Mouse (Mus musculus) left cerebral cortex, postnatal 14 days (tissue): ENCODE measurements around the gene OR5BS1P. TPM values are rescaled to one million over a fixed set of nuclear protein-coding genes. Genes with fewer than 3 reads are reported as not detected.
"Not testable (repeated sequence)": the region's sequence is repeated elsewhere in the genome, so short reads cannot be mapped to it uniquely, and the experiment has no call there.

Experiments
- DNase-seq, 2 experiments: peaks; one replicate each; pipeline ENCODE4 v3.0.0; 2021 to 2022; ENCODE audit warnings: low spot score in 2 of 2, mixed read lengths in 1 of 2
- intact Hi-C: fragments of 180-260 bp; cut with DNase I; formaldehyde crosslinking; loops from one replicate; pipeline ENCODE4 v1.15.1; 2025
- total RNA-seq, 2 experiments: library from RNA; stranded (reverse); gene quantifications; 2 replicates each; pipeline ENCODE4 v1.2.3; 2021

Gene OR5BS1P
- total RNA-seq, 2 experiments from 2014 or later, result not detected

- no peak for DNase-seq
- intact Hi-C loops, result loop anchor here (10.0 kb wide), 1 partner anchor 89 kb away; no protein-coding TSS in a partner anchor
Observed at GRCm38 (mm10) chr15:98503317-98503716, 33.6 kb downstream of the OR5BS1P start.

- intact Hi-C loops, result loop anchor here (10.0 kb wide), 1 partner anchor 90 kb away; no protein-coding TSS in a partner anchor
- DNase-seq, result peak; percentile 80 to 83
Observed at GRCm38 (mm10) chr15:98504514-98504913, 34.8 kb downstream of the OR5BS1P start.

- intact Hi-C loops, result loop anchor here (10.0 kb wide), 1 partner anchor 92 kb away; no protein-coding TSS in a partner anchor
- no peak for DNase-seq
Observed at GRCm38 (mm10) chr15:98506253-98506957, 36.7 kb downstream of the OR5BS1P start.

- intact Hi-C loops, result loop anchor here (10.0 kb wide), 1 partner anchor 93 kb away; no protein-coding TSS in a partner anchor
- DNase-seq, result no peak
Observed at GRCm38 (mm10) chr15:98507321-98507720, 37.6 kb downstream of the OR5BS1P start.

GRCm38 (mm10) chr15:98509387-98509786, 39.7 kb downstream of the OR5BS1P start:
- DNase-seq, result no peak
- intact Hi-C loops, result loop anchor here (10.0 kb wide), 1 partner anchor 95 kb away; no protein-coding TSS in a partner anchor

DNA sequence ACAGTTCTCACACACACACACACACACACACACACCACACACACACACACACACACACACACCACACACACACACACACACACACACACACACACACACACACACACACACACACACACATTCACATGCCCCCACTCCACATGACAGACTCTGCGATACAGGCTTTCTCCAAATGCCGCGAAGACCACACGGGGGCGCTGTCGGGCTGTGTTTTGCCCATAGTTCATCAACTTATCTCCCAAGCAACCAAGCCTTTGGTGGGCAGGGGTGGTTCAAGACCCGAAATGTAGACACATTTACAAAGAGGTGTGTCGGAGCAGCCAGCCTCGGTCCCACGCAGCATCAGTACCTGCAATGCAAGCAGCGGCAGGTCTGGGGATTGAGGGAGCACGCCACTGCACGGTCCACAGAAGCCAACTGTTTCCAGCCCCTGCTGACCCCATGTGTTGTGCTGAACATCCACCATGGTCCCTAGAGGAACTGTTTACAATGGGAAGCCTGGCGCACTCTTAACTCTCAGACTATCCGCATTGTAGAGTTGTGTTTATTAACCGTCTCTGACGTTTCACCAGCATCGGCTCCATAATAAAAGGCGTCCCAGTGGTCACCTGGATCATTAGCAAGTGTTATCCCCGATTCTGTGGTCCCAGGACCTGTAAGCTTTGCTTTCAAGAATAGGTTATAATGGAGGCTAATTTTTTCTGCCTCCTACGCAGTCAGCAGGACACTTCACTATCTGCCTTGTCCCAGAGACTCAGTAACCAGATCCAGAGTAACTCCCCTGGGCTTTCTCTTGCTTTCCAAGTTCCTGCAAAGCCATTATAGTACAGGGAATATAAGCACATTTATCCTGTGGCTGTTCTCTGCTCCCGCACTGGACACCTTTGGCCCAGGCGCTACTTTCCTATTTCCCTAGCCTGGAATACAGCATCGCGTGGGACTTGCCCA, 41.0 kb downstream of the OR5BS1P start:
- peak; percentile 78 to 90 for DNase-seq
- intact Hi-C loops, result no loop called here

GRCm38 (mm10) chr15:98511386-98511928, 41.8 kb downstream of the OR5BS1P start:
- intact Hi-C loops, result no loop called here
- DNase-seq, result peak; percentile 36 to 51

GRCm38 (mm10) chr15:98512232-98512631, 42.5 kb downstream of the OR5BS1P start:
- no peak for DNase-seq
- intact Hi-C loops, result no loop called here

- peak; percentile 42 to 54 for DNase-seq
- intact Hi-C loops, result no loop called here
Observed at GRCm38 (mm10) chr15:98512799-98513321, 43.2 kb downstream of the OR5BS1P start.

GRCm38 (mm10) chr15:98513676-98514075, 44.0 kb downstream of the OR5BS1P start:
- intact Hi-C loops, DNase-seq: not testable (repeated sequence)

GRCm38 (mm10) chr15:98514146-98514545, 44.5 kb downstream of the OR5BS1P start:
- intact Hi-C loops, result no loop called here
- no peak for DNase-seq

DNA sequence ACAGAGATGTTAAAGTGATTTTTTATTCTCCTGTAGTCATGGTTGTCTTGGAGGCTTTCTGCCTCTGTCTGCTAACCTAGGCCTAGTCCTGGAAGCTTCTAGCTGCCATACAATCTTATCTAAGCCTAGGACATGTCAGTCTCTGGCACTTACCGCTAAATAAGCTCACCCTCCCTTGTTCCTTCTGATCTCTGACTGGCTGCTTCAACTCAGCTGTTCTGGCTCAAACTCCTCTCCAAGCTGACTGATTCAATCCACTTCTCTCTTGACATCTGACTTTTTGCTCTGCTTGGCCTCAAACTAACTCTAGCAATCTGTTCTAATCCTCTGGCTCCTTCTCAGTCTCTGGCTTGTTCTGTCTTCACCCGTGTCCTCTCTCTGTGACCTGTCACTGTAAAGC, 45.1 kb downstream of the OR5BS1P start:
- intact Hi-C loops, DNase-seq: not testable (repeated sequence)

GRCm38 (mm10) chr15:98517380-98518355, 48.0 kb downstream of the OR5BS1P start:
- intact Hi-C loops, result no loop called here
- DNase-seq, result peak; percentile 56 to 64

GRCm38 (mm10) chr15:98521245-98521644, 51.5 kb downstream of the OR5BS1P start:
- intact Hi-C loops, result no loop called here
- DNase-seq, result no peak

- intact Hi-C loops, result no loop called here
- DNase-seq, result no peak
Observed at GRCm38 (mm10) chr15:98526057-98526456, 56.4 kb downstream of the OR5BS1P start.

- DNase-seq, result no peak
- intact Hi-C loops, result no loop called here
Observed at GRCm38 (mm10) chr15:98527056-98527771, 57.5 kb downstream of the OR5BS1P start.

GRCm38 (mm10) chr15:98528066-98528563, 58.4 kb downstream of the OR5BS1P start:
- intact Hi-C loops, result no loop called here
- no peak for DNase-seq
